Comparison of ENCODE assay signal across 19 mouse cellular contexts in genomic region chr12:39734176-39734575, GRCm38 (mm10).
A peak's percentile ranks its signal among the peaks of the same experiment; 100 is the strongest.
DNase-seq lines count a peak whose midpoint lies in the region; ATAC-seq lines count a peak whose summit lies in the region.
"Had no signal": no experiment of that assay in that cellular context is flagged by ENCODE, and none has a peak within 500 bp of the region (broad histone marks: within the 10 kb centered on the region; RNA-seq: fewer than 3 reads in every experiment).

No protein-coding gene starts in this region.

- H3K27me3 ChIP-seq in forebrain, embryonic 14.5 days (replicated peaks; ENCODE audit: control insufficient read depth, insufficient read depth, low read length): no peaks in the 10 kb centered on the region
- H3K27me3 ChIP-seq in forebrain, embryonic 11.5 days (ENCODE audit: control insufficient read depth, insufficient read depth, low read length): no peaks in the 10 kb centered on the region
- H3K27me3 ChIP-seq: embryonic facial prominence, embryonic 13.5 days; heart, embryonic 12.5 days; intestine, embryonic 15.5 days had no signal

- H3K4me2 ChIP-seq in forebrain, embryonic 14.5 days (ENCODE audit: low read length): no peak overlapping the region
- H3K4me2 ChIP-seq in forebrain, embryonic 11.5 days (ENCODE audit: low read depth, low read length, severe bottlenecking): no peak overlapping the region
- H3K4me2 ChIP-seq: embryonic facial prominence, embryonic 13.5 days; heart, embryonic 12.5 days; hindbrain, embryonic 14.5 days; intestine, embryonic 15.5 days had no signal

- 8% methylated on average over 2 of the region's 2 CpGs for WGBS in forebrain, embryonic 14.5 days
- WGBS in forebrain, embryonic 11.5 days: 68% methylated on average over 2 of the region's 2 CpGs

- no peak overlapping the region for H3K27ac ChIP-seq in forebrain, embryonic 14.5 days (ENCODE audit: low read depth, low read length)
- no peak overlapping the region for H3K27ac ChIP-seq in forebrain, embryonic 11.5 days (ENCODE audit: low read depth, low read length)
- H3K27ac ChIP-seq: embryonic facial prominence, embryonic 13.5 days; gastrocnemius, adult 2 months; hindbrain, embryonic 10.5 days; hindbrain, embryonic 14.5 days; intestine, embryonic 15.5 days had no signal

- H3K4me1 ChIP-seq in forebrain, embryonic 14.5 days (ENCODE audit: control insufficient read depth, insufficient read depth, low read length): peaks cover 9% of the 10 kb centered on the region
- no peaks in the 10 kb centered on the region for H3K4me1 ChIP-seq in forebrain, embryonic 11.5 days (replicated peaks; ENCODE audit: control insufficient read depth, insufficient read depth, low read length)
- H3K4me1 ChIP-seq: embryonic facial prominence, embryonic 13.5 days; heart, embryonic 12.5 days; intestine, embryonic 15.5 days had no signal

- peak; percentile 74 for DNase-seq in forebrain, embryonic 14.5 days (ENCODE audit: low spot score)
- no peak for DNase-seq in forebrain, embryonic 11.5 days (ENCODE audit: low spot score)
- peak; percentile 1 for DNase-seq in heart, adult 8-10 months (ENCODE audit: low spot score)
- DNase-seq in heart, adult 9 months (ENCODE audit: low spot score in 2 of 2): no peak
- DNase-seq in lung, postnatal 36 days: peak; percentile 2
- DNase-seq in lung, postnatal 4 days: no peak
- no peak for DNase-seq in cerebellum, adult 11 months
- DNase-seq: adrenal gland, postnatal 10 days; cerebellum, adult 18-20 months; cerebellum, adult 9-11 months; cerebellum, postnatal 36 days; gastrocnemius, adult 2 months; gastrocnemius, postnatal 36 days; heart, adult 18-20 months had no signal

- no peak overlapping the region for H3K9ac ChIP-seq in forebrain, embryonic 14.5 days (ENCODE audit: low read length)
- H3K9ac ChIP-seq in forebrain, embryonic 11.5 days (ENCODE audit: low read length): no peak overlapping the region
- H3K9ac ChIP-seq: embryonic facial prominence, embryonic 13.5 days; heart, embryonic 12.5 days; hindbrain, embryonic 14.5 days; intestine, embryonic 15.5 days had no signal

- no peaks in the 10 kb centered on the region for H3K36me3 ChIP-seq in forebrain, embryonic 14.5 days (ENCODE audit: control insufficient read depth, insufficient read depth, low read length)
- H3K36me3 ChIP-seq in forebrain, embryonic 11.5 days (ENCODE audit: control insufficient read depth, insufficient read depth, low read length): no peaks in the 10 kb centered on the region
- H3K36me3 ChIP-seq: embryonic facial prominence, embryonic 13.5 days; heart, embryonic 12.5 days; hindbrain, embryonic 10.5 days; intestine, embryonic 15.5 days had no signal

- no peak overlapping the region for H3K4me3 ChIP-seq in forebrain, embryonic 14.5 days (ENCODE audit: low read depth, low read length)
- no peak overlapping the region for H3K4me3 ChIP-seq in forebrain, embryonic 11.5 days (ENCODE audit: low read depth, low read length)
- H3K4me3 ChIP-seq: embryonic facial prominence, embryonic 13.5 days; gastrocnemius, adult 2 months; heart, embryonic 12.5 days; hindbrain, embryonic 10.5 days; intestine, embryonic 15.5 days had no signal

- peak; percentile 65 for ATAC-seq in forebrain, embryonic 14.5 days
- ATAC-seq in forebrain, embryonic 11.5 days (replicated peaks; ENCODE audit: low FRiP score): no peak
- ATAC-seq: intestine, embryonic 15.5 days had no signal

- no peaks in the 10 kb centered on the region for H3K9me3 ChIP-seq in forebrain, embryonic 14.5 days (replicated peaks; ENCODE audit: control insufficient read depth, low read length)
- H3K9me3 ChIP-seq in forebrain, embryonic 11.5 days (ENCODE audit: control insufficient read depth, low read length): no peaks in the 10 kb centered on the region
- H3K9me3 ChIP-seq: embryonic facial prominence, embryonic 13.5 days; heart, embryonic 12.5 days; hindbrain, embryonic 10.5 days; intestine, embryonic 15.5 days had no signal

Comparison
In these comparisons a context has a peak if more than half of its experiments do, and no peak if none do; other contexts are left out.
1. DNase-seq: peak in forebrain, embryonic 14.5 days (single experiment), heart, adult 8-10 months (single experiment) and lung, postnatal 36 days (single experiment); none in forebrain, embryonic 11.5 days (single experiment), heart, adult 9 months (0 of 2), lung, postnatal 4 days (0 of 2) and cerebellum, adult 11 months (single experiment).